Mouse (Mus musculus) cerebellum, adult 2 months (tissue): ENCODE data around the gene Rps19.

Experiments
- CTCF ChIP-seq: fragments of 200-500 bp; IDR thresholded peaks from 2 replicates; pipeline ENCODE4 v1.5.1; 2011; ENCODE audit warnings: low read depth, mild to moderate bottlenecking, control low read depth, low read length, moderate library complexity, borderline replicate concordance; ENCODE audit not compliant: insufficient read depth
- POLR2A ChIP-seq: fragments of 200-500 bp; IDR thresholded peaks from 2 replicates; pipeline ENCODE4 v1.6.1; 2011; ENCODE audit warnings: low read length, control low read depth, borderline replicate concordance; ENCODE audit not compliant: insufficient read depth

GRCm38 (mm10) chr7:24904070-24904483 lies 19.9 kb downstream of the Rps19 start:
- TF ChIP-seq POLR2A (0 out of 2 replicates have a peak, but pooled peaks have one; percentile 52), CTCF (no peak)
